Mouse (Mus musculus) megakaryocyte-erythroid progenitor cell, adult 5 weeks (primary cell): ENCODE data around the gene 4930595M18Rik. TPM values are rescaled to one million over a fixed set of nuclear protein-coding genes. Genes with fewer than 3 reads are reported as not detected.

Experiments used
- polyA plus RNA-seq: library from polyadenylated mRNA; stranded (reverse); fragments of >175 nt; gene quantifications from 2 replicates; pipeline ENCODE4 v1.2.3, GENCODE M21; 2012

4930595M18Rik gene
- not detected in 2 replicates for polyA plus RNA-seq

GRCm38 (mm10) chrX:81458021-81458420 is at the start of gene 4930595M18Rik:
Gene 4930595M18Rik, minus strand, starts transcription at chrX:81458121.

